Mouse (Mus musculus) neutrophil, adult 5-6 weeks (primary cell): ENCODE data around the gene Snx1. TPM values are rescaled to one million over a fixed set of nuclear protein-coding genes. Genes with fewer than 3 reads are reported as not detected.

ENCODE experiments used
- ATAC-seq: fragments of 151-379, 151-347 bp; 2 replicates; pipeline ENCODE4 v1.8.0; 2017; ENCODE audit warnings: mild to moderate bottlenecking, moderate TSS enrichment; ENCODE audit not compliant: insufficient number of reproducible peaks, poor library complexity, low FRiP score, severe bottlenecking; ENCODE audit errors: extremely low read depth
- total RNA-seq: library from RNA; stranded (forward); fragments of 200-1000 nt; gene quantifications from 2 replicates; pipeline ENCODE4 v1.2.3, GENCODE M21; 2017

Gene Snx1
- total RNA-seq, 1 experiment from 2014 or later, result 104 TPM

- ATAC-seq, result no peak
Measured at GRCm38 (mm10) chr9:66102668-66103067, 23.7 kb downstream of the Snx1 start.

GRCm38 (mm10) chr9:66101577-66101976 is 24.8 kb downstream of the Snx1 start:
- no peak for ATAC-seq

- ATAC-seq, result no peak
Measured at GRCm38 (mm10) chr9:66092664-66093063, 33.7 kb downstream of the Snx1 start.

- no peak for ATAC-seq
Measured at GRCm38 (mm10) chr9:66091327-66092231, 34.8 kb downstream of the Snx1 start.

- no peak for ATAC-seq
Measured at GRCm38 (mm10) chr9:66090593-66091244, 35.7 kb downstream of the Snx1 start.

GRCm38 (mm10) chr9:66088411-66088810 is 38.0 kb downstream of the Snx1 start:
- ATAC-seq, result no peak

- ATAC-seq, result no peak
Measured at GRCm38 (mm10) chr9:66087062-66087461, 39.3 kb downstream of the Snx1 start.

GRCm38 (mm10) chr9:66084171-66084570 is 42.2 kb downstream of the Snx1 start:
- ATAC-seq, result no peak

- ATAC-seq, result no peak
Measured at GRCm38 (mm10) chr9:66081999-66082398, 44.4 kb downstream of the Snx1 start.

- no peak for ATAC-seq
Measured at GRCm38 (mm10) chr9:66080804-66081459, 45.5 kb downstream of the Snx1 start.

GRCm38 (mm10) chr9:66078493-66078892 is 47.9 kb downstream of the Snx1 start:
- no peak for ATAC-seq

GRCm38 (mm10) chr9:66078072-66078471 is 48.3 kb downstream of the Snx1 start:
- ATAC-seq, result no peak

GRCm38 (mm10) chr9:66072754-66073153 is 53.6 kb downstream of the Snx1 start:
- no peak for ATAC-seq

GRCm38 (mm10) chr9:66070151-66070550 is 56.2 kb downstream of the Snx1 start:
- ATAC-seq, result no peak

GRCm38 (mm10) chr9:66069583-66069982 is 56.8 kb downstream of the Snx1 start, which contains the start of gene Snx22:
Gene Snx22 (minus strand): TSS chr9:66069719.
- peak; percentile 48; the same call in 1 of the 2 replicates for ATAC-seq

GRCm38 (mm10) chr9:66068971-66069391 is 57.4 kb downstream of the Snx1 start:
- no peak for ATAC-seq

GRCm38 (mm10) chr9:66068056-66068455 is 58.3 kb downstream of the Snx1 start:
- ATAC-seq, result no peak

- no peak for ATAC-seq
Measured at GRCm38 (mm10) chr9:66067542-66067941, 58.8 kb downstream of the Snx1 start.

GRCm38 (mm10) chr9:66066791-66067190 is 59.6 kb downstream of the Snx1 start:
- no peak for ATAC-seq

- ATAC-seq, result no peak
Measured at GRCm38 (mm10) chr9:66064316-66064715, 62.1 kb downstream of the Snx1 start.
